Mouse (Mus musculus) kidney, postnatal 14 days (tissue): Measurements from ENCODE around the gene Cdk8.
"Not testable (repeated sequence)": the region's sequence is repeated elsewhere in the genome, so short reads cannot be mapped to it uniquely, and the experiment has no call there.

ENCODE experiments used
- DNase-seq: peaks from one replicate; pipeline ENCODE4 v3.0.0; 2022; ENCODE audit warnings: mixed read lengths

Gene Cdk8

DNA sequence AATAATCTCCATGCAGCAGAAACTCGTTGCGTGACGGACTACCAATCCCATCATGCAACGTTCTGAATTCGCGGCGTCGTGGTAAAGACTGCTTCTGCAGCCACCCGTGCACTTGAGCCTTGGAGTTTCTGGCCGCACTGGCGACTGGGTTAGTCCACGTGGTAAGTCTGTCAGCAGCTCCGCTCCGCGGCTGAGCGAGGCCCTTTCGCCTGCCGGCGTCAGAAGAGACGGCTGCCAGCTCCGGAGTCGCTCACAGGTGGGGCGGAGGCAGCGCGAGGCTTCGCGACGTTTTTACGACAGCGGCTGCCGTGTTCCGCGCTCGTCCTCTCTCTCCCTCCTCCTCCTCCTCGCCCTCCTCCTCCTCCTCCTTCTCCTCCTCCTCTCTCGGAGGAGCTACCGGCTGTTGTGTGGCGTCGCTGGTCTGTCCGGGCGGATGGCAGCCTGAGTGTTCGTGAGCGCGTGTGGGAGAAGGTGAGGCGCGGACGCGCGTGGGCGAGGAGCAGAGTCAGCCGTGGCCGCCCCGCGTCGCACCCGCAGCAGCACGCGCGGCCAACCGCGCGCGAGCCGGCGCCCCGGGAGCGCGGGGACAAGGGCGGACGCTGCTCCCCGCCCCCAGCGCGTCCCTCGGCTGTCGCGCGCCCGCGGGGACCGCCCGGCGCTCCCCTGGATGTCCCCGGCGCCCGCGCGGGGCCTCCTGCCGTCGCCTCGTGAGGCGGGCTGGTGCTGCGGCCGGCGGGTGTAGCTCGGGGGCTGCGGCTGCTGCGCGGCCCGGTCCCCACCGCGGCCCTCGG lies at the start of gene Cdk8:
TSS of gene Cdk8 (plus strand) at position 367 of the 791 bp plus-strand sequence.
- peak; percentile 96 for DNase-seq

DNA sequence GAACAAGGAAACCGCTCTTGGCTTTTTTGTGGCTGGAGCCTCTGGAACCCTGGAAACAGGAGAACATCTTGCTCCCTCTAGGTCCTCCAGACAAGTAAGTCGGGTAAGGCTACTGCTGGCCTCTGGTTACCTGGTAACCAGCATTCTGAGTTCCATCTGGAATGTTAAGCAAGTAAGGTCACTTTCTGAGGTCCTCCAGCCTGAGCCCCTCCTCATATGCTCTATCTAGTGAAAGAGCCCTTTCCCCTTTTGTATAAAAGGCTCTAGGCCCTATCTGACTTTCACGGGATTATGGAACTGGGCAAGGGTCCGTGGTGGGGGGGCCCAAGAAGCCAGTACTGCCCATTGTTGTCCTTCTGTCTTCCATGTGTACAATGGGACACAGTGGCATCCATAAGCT lies 45.8 kb upstream of the Cdk8 start, which contains the start of gene 1700001J03Rik:
TSS of gene 1700001J03Rik (minus strand) at position 101 of the 400 bp plus-strand sequence.
- not testable (repeated sequence) for DNase-seq

DNA sequence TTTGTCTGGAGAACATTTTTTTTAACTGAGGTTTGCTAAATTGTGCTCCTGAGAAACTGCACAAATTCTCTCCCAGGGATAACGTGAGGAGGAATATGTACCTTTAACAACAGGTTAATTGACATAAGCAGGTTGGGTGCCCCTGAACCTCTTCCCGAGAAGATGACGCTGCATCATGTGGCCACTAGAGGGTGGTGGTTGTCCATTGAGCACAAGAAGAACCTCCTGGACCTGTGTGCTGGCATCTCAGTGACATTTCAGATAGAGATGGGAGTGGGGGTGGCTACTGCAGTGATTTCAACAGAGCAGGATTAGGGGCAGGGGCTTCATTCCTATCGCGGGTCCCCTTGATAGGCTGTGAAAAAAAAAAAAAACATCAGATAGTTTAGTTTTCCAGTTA lies 43.6 kb upstream of the Cdk8 start:
- DNase-seq = peak; percentile 76

DNA sequence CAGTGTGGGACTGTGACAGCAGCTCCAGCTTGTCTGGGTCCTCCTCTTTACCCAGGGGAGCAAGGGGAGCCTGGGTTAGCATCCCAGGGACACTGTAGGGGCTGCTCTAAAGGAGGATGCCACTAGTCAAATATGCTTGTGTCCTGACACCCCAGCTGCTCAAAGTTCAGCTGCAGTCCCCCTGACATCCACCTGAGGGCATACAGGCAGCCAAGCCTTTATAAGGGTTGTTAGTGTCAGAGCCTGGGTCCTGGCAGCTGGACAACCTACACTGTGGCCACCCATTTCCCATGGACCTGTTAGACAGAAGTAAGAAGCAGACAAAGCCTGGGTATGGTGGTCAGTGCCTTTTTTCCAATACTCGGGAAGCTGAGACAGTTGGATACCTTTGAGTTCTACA lies 42.9 kb upstream of the Cdk8 start:
- DNase-seq = peak; percentile 34

DNA sequence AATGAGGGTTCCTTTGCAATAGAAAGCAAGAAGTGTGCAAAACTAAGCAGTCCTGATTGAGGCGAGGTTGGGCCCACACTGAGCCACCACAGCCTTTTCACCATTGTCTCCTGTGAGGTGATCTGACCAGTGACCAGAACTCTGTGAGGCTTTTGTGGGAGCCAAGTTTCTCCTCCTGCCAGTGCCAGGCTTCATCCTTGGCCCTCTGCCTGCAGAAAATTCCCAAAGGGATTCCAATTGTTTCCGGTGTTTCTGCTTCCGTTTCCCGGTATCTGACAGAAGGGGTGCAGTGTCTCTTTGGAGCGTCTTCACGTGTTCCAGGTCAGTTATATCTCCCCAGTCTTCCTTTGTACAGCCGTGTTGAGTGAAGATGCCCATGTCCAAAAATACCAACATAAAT lies 42.3 kb upstream of the Cdk8 start:
- no peak for DNase-seq

DNA sequence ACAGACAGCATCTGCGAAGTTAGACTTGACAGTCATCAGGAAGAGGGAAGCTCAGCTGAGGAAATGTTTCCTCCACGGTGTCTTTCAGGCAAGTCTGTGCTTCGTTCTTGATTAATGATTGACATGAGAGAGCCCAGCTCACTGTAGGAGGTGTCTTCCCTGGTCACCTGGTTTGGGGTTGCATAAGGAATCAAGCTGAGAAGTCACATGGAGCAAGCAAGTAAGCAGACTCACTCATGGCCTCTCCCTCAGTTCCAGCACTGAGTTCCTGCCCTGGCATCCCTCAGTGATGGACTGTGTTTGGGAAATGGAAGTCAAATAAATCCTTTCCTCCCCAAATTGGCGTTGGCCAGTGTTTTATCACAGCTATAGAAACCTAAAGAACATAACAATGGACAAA lies 40.9 kb upstream of the Cdk8 start:
- peak; percentile 49 for DNase-seq

DNA sequence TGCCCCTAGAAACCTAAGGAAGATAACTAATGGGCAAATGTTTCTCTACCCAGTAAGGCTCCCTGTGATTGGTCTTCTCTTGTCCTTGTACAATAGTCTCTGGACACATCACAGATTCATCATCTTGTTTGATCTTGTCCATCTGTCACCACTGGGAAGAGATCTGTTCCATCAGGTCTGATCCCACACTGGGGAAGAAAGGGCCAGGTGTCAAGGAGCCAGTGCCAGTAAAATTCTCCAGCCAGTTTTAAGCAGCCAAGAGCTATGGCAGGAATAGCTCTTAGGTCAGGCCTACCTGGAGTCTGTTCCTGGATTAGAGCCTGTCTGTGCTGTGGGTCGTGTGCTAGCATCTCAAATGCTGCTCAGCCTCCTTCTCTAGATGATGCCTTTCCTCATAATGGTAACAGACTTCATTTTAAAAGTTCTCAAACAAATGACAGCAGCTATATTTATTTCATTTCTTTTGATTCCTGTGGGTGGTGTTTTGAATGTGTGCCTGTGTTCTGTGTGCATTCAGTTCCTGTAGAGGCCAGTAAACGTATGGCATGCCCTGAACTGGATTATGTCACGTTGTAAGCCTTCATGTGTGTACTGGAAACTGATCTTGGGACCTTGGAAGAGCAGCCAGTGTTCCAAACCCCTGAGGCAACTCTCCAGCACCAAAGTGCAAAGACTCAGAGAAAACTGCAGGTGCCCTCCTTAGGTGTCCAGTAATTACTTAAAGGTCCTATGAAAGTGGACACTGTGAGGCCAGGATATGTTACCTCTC lies 40.3 kb upstream of the Cdk8 start:
- no peak for DNase-seq

DNA sequence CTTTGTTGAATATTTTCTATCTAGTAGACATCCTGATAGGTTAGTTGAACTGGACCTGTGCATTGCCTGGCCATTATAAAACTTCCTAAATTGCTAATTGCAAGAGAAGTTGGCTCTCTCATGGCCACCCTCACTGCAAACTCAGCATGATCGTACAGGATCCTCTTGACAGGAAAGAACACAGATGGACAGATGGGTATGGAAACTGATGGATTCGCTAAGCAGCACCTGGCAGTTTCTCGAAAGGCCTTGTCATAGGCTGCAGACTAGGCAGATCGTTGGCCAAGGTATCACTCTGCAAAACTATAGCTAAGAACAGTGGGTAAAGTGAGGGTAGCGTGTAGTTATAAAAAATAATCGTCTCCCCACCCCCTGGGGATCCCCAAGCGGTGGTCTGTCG lies 37.7 kb upstream of the Cdk8 start:
- DNase-seq = no peak

DNA sequence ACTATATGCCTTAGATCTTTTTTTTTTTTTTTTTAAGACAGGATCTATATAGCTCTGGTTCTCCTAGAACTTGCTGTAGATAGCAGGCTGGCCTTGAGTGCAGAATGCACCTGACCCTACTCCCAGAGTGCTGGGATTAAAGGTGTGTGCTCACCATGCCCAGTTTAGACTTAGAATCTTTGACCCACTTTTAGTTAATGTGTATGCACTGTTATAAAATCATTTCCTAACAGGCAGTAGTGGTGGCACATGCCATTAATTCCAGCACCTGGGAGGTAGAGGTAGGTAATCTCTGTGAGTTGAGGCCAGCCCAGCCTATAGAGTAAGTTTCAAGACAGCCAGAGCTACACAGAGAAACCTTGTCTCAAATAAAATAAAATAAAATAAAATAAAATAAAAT lies 32.0 kb upstream of the Cdk8 start:
- DNase-seq = peak; percentile 66

DNA sequence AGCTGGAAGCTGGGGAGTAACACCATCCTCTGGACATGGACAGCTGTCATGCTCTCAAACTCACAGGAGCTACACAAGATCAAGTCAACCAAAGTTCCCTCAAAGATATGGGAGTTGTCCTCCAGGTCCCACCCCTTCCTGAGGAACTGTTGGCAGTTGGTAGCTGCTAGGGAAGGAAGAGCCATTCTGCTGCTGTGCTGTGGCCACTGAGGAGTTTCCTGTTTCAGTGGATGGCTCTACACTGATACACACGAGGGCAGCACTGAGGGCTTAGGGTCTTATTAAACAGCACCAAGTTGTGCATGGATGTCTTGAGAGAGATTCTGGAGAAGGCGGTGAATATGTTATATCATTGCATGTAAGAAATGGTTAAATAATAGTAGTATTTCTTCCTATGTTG lies 31.5 kb upstream of the Cdk8 start:
- DNase-seq = no peak

DNA sequence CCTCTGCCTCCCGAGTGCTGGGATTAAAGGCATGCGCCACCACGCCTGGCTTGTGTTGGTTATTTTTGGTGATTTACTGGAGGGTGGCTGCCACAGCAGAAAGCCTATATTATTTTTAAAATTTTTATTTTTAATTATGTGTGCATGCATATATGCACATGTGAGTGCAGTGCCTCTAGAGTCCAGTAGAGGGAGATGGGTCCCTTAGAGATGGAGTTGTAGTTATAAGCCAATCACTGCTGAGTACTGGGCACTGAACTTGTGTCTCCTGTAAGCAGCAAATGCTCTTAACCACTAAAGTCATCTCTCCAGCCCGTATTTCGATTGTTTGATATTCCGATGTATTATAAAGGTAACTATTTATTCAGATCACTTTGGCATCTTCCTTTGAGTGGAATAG lies 30.4 kb upstream of the Cdk8 start:
- no peak for DNase-seq

DNA sequence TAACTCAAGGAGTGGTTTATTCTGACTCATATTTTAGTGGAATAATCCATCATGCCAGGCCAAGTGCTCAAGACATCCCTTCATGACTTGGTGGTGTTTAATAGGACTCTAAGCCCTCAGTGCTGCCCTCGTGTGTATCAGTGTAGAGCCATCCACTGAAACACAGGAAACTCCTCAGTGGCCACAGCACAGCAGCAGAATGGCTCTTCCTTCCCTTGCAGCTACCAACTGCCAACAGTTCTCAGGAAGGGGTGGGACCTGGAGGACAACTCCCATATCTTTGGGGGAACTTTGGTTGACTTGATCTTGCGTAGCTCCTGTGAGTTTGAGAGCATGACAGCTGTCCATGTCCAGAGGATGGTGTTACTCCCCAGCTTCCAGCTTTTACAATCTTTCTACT lies 27.1 kb upstream of the Cdk8 start:
- DNase-seq = no peak

DNA sequence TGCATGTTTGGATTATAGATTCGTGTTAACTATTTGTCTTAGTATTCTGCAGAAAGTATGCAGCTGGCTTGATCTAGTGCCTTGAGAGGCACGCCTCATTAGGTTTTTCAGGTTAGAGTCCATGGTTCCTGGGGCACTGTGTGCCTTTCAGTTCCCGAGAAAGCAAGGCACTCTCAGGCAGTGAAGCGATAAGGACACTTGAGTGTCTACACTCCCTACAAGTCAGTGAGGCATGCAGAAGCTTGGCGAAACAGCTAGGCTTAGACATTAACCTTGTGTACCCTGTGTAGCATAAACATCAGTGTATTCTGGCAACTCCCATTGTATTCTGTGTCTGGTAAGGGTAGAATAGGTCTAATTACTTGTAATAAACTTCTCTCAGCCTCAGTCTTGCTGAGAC lies 25.5 kb upstream of the Cdk8 start:
- DNase-seq = peak; percentile 87

DNA sequence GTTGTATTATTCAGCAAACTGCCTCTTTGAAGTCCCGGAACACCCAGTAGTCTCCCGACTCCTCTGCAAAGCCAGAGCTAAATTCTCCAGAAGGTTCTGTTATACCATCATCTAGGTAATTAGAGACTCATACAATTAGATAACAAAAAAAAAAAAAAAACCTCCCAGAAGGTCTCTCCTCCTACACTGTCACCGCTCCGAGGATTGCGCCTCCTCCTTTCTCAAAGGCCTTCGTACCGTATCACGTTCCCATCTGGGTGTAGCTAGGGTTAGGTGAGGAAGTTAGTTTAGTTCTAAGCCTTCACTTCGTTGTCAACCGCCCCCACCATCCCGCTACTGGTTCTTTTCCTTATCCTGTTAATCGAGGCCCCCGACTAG lies 10.5 kb upstream of the Cdk8 start:
- no peak for DNase-seq

DNA sequence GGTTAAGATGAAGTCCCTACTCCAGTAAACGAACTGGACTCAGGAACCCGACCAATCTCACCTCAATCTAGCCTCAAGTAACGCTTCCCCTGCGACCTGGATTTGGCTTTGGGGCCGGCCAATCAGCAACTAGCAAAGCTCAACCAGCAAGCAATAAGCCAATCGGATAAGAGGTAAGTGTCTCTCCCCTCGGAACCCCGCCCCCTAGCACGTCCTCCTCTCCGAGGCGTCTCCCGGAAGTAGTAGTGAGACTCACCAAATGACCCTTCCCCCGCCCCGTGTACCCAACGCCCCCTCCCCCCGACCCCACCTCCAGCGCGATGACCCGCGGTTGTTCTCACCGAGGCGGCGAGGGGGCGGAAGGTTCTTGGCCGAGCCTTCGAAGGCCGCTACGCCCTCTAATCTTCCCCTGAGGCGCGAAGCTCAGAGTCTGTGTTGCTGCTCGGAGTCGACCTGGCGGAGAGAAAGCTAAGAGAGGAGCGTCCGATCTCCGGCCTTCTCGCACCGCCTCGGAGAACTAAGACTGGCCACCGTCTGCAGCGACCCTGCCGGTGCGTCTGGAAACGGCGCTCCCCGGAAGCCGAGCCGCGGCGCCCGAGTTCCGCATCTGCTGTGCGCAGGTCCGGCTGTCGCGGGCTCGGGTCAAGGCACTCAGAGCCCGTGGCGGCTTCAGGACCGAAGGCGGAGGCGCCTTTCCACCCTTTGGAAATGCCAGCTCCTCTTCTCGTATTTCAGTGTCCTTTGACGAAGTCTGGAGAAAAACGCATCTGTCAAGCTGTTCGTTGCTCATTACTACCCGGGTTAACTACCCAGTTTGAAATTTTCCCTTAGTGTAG lies 9.9 kb upstream of the Cdk8 start, which contains the start of gene Rnf6:
TSS of gene Rnf6 (minus strand) at position 677 of the 836 bp plus-strand sequence.
- peak; percentile 95 for DNase-seq

DNA sequence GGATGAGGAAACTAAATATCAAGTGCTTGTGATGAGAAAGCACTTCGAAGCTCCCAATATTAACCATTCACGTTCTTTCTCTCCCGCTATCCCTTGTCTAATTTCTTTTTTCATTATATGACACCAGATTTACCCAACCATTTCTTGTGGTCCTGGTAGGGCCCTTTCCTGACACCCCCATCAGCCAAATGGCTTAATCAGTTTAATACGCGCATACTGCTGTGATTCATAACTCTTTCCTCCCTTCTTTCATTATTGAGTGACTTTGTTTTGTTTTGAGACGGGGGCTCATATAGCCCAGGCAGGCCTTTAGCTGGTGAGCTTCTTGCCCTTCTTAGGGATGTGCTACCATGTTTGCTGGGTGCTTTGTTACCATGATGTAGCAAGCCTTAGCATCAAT lies 9.3 kb upstream of the Cdk8 start:
- no peak for DNase-seq

DNA sequence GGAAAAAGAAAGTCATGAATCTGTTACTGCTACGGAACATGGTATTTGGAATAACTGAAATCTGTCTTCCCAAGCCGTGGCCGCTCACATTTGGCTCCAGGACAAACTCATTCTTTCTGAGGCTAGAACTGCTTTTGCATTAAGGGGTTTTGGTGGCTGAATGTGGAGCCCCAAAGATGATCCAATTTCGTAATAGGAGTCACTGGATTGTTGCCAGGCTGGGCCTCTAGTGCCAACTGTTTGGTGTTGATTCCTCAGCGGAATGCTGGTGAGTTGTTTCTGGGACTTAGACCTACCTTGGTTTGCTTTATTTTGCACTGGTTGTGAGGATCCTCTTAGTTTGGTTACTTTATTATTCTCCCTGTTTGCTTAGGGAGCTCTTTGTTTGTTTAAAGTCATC lies 7.2 kb upstream of the Cdk8 start:
- DNase-seq = no peak

DNA sequence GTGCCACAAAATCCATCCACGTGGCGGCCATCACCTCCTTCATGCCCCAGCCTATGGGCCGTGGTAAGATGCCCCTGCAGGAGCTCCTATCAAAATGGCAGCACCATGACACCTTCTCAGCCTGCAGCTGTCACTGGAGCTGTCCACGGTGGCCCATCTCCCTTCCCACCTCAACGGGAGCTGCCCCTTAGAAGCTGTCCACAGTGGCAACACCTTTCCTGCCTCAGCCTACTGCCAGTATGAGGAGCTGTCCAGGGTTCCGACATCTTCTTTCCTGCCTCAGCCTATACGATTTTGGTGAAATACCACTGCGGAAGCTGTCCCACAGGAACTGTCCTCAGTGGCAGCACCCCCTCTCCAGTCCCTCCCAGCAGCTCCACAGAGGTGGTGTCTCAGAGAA lies 3.5 kb upstream of the Cdk8 start:
- no peak for DNase-seq

DNA sequence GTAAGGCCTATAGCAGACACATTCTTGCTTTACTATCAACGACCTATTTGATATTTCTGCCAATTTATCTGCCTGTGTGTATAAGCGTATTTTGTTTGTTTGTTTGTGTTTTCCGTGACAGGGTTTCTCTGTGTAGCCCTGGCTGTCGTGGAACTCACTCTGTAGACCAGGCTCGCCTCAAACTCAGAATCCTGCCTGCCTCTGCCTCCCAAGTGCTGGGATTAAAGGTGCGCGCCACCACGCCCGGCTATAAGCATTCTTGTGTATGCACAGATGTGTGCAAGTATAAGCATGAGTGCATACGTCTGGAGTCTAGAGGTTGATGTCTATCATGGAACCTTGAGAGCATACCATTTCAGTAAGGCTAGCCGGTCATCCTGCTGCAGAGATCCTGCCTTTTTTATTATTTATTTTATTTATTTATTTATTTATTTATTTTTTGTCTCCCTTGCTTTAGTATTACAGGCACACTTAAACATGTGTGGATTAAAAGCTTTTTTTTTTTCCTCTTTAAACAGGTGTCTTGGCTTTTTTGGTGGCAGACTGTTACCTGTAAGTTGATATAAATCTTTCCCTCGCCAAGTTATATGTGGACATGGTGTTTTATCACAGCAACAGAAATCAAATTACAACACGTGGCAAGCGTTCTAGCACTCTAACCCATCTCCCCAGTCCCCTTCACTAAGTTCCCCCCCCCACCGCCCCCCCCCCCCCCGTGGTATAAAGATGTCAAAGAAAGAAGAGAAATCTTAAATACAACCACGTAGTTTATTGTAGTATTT lies 970 bp upstream of the Cdk8 start:
- DNase-seq = no peak

DNA sequence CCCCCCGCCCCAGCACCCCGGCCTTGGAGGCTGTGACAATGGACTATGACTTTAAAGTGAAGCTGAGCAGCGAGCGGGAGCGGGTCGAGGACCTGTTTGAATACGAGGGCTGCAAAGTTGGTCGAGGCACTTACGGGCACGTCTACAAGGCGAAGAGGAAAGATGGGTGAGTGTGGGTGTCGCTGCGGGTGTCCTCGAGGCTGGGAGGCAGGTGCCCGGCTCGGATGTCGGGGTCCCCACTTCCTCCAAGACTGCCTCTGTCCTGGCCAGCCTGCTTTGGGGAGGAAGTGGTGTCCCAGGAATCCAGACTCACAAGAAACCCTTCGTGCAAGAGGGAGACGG lies 596 bp downstream of the Cdk8 start:
- DNase-seq = no peak

DNA sequence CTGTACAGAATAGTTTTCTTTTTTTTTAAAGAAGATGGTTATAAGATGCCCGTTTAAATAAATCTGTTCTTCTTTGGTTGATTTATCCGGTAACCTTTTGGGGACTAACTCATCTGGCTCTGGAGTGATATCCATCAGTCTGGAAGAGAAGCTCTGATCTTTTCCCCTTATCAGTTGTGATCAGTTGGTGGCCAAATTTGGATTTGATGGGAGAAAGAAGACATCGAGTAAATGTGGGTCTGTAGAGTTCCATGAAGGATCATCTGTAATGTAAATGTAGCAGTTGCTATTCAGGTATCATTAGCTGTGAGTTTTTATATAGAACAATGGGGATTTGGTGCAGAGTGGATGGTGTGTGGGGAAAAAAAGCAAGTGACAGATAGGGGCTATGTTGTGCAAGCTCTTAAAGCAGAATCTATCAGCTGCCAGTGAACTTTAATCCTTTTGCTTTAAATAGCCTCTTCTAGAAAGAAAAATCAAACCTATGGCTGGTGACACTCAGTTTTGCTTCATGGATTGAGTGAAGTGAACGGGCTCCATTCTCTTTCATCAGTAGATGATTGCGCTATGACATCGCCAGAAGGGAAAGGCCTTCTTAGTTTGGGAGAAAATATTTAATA lies 1.1 kb downstream of the Cdk8 start:
- DNase-seq = no peak

DNA sequence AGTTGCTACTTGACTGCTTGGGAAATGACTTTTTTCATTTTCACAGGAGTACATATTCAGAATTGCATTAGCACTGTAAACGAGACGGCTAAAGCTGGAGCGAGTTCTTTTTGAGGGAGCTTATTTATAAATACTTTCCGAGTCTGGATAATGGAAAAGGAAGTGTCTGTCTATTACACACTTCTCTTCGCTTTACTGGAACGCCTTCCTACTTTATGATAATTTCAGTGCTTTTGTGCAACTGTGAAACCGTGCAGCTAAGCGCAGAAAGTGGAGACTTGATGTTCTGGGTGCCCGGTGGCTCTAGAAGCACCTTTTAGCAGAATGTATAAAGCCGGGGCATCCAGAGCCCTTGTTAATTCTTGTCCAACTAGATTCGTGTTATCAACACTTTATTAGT lies 1.8 kb downstream of the Cdk8 start:
- DNase-seq = no peak
